Mouse (Mus musculus): ENCODE data around the gene Ip6k3. TPM values are rescaled to one million over a fixed set of nuclear protein-coding genes. Genes with fewer than 3 reads are reported as not detected.

Ip6k3 gene
- total and polyA plus RNA-seq, 3 experiments = 26.3 to 65.7 (median 53.9) TPM

DNA sequence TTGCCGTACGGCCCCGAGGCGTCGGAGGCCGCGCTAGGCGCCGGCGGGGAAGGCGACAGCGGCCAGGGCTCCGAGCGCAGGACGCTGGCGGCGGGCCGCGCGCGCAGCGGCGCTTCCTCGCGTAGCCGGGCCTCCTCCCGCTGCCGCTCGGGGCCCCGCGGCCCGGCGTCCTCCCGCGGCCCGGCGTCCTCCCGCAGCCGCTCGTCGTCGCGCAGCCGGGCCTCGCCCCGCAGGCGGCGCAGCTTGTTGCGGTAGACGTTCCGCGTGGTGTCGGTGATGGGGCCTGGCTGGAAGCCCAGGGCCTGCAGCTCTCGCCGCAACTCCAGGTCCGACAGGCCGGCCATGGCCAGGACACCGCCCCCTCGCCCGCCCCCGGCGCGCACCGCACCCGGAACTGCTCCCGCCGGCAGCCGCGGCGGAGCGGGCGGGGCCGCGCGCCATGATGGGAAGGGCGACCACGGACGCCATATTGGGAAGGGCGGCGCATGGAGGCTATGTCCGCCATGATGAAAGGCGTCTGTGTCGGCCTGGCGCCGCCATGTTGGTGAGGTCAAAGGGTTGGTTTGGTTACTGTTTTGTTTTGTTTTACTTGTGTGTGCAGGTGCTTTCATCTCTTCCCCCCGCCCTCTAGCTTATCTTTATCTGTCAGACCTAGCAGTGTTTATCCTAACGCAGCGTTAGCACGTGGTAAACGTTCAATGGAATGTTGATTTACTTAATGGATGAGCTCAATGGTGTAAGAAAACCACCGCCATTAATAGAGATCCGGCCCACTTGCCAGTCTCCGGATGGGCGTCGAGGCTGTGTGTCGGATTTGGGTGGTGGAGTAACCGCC, 36.7 kb upstream of the Ip6k3 start, which contains the start of gene Lemd2:
Gene Lemd2, minus strand, starts transcription at position 395 of the 835 bp plus-strand sequence.
- H3K27ac ChIP-seq (ENCODE audit: insufficient read depth, low read depth) = peak within 1 kb of the TSS; percentile 67
- H3K4me1 ChIP-seq (ENCODE audit: control insufficient read depth in 1 of 2, insufficient read depth in 2 of 2) = peaks cover 2 to 10% of the 10 kb centered on the region in 2 experiments; a peak in 3 of 4 replicates
- H3K36me3 ChIP-seq (replicated peaks in 1 of 2; ENCODE audit: control insufficient read depth in 1 of 2, insufficient read depth in 1 of 2, low read length in 1 of 2) = peaks cover 19 to 33% of the 10 kb centered on the region in 2 experiments
- H3K4me3 ChIP-seq (replicated peaks in 1 of 3; ENCODE audit: low read depth in 2 of 3, low read length in 2 of 3, poor library complexity in 1 of 3) = peak within 1 kb of the TSS; percentile 74 to 94 (median 82)
- peak within 1 kb of the TSS; percentile 53 for H3K4me2 ChIP-seq (ENCODE audit: insufficient read depth, low read depth, poor library complexity, severe bottlenecking)
- H3K9ac ChIP-seq (ENCODE audit: insufficient read depth, low read depth) = peak within 1 kb of the TSS; percentile 84
- DNase-seq (ENCODE audit: extremely low read depth) = peak; percentile 90
- in situ Hi-C loops (cut with MboI; ENCODE audit: low pct_ligation_motif_present, low pct_unique_long_range_greater_than_20kb, low sequenced_read_pairs) = no loop called here
- H3K27me3 ChIP-seq (replicated peaks) = peaks cover 6% of the 10 kb centered on the region
- TF ChIP-seq RCOR1 (conservative IDR thresholded peaks at IDR 0.05; ENCODE audit: low read depth, low read length) = peak; percentile 100
- no peak for TF ChIP-seq CHD1 (IDR thresholded peaks at IDR 0.05; ENCODE audit: low read depth, low read length)
- peak; percentile 95 for TF ChIP-seq HCFC1 (IDR thresholded peaks at IDR 0.05; ENCODE audit: low read depth, low read length)
- TF ChIP-seq CTCF (conservative IDR thresholded peaks at IDR 0.05 in 1 of 2, IDR thresholded peaks at IDR 0.05 in 1 of 2; ENCODE audit: low read depth in 2 of 2, low read length in 2 of 2) = no peak
- no peak for TF ChIP-seq ZC3H11A (IDR thresholded peaks at IDR 0.05; ENCODE audit: low read depth, low read length)
- TF ChIP-seq ZNF384 (IDR thresholded peaks at IDR 0.05; ENCODE audit: low read depth, low read length) = no peak
- peak; percentile 82 for TF ChIP-seq POLR2A (IDR thresholded peaks at IDR 0.05; ENCODE audit: low read depth, low read length)
- TF ChIP-seq ETS1 (conservative IDR thresholded peaks at IDR 0.05; ENCODE audit: low read depth, low read length) = no peak
- no peak for TF ChIP-seq JUND (conservative IDR thresholded peaks at IDR 0.05; ENCODE audit: low read depth, low read length)
- peak; percentile 53 for TF ChIP-seq MEF2A (IDR thresholded peaks at IDR 0.05; ENCODE audit: borderline replicate concordance, low read depth, low read length)
- 0 out of 2 replicates have a peak, but pooled peaks have one; percentile 42 for TF ChIP-seq MAX (IDR thresholded peaks at IDR 0.05; ENCODE audit: low read length)
- peak; percentile 93; the same call in 1 of the 2 replicates for TF ChIP-seq KAT2A (IDR thresholded peaks at IDR 0.05; ENCODE audit: insufficient replicate concordance, low read length)
- no peak for TF ChIP-seq E2F4 (IDR thresholded peaks at IDR 0.05; ENCODE audit: insufficient replicate concordance, low read depth, low read length)
- TF ChIP-seq ZMIZ1 (IDR thresholded peaks at IDR 0.05; ENCODE audit: low read depth, low read length) = no peak
- TF ChIP-seq UBTF (IDR thresholded peaks at IDR 0.05; ENCODE audit: low read depth, low read length) = no peak; the same call in 1 of the 2 replicates
- TF ChIP-seq TBP (conservative IDR thresholded peaks at IDR 0.05; ENCODE audit: low read depth, low read length) = no peak
- TF ChIP-seq MAFK (IDR thresholded peaks at IDR 0.05; ENCODE audit: insufficient replicate concordance, low read length) = no peak
- TF ChIP-seq BHLHE40 (IDR thresholded peaks at IDR 0.05; ENCODE audit: low read depth, low read length) = no peak
- no peak for TF ChIP-seq EP300 (IDR thresholded peaks at IDR 0.05; ENCODE audit: low read length)
- TF ChIP-seq SMC3 (IDR thresholded peaks at IDR 0.05; ENCODE audit: low read depth, low read length) = no peak
- TF ChIP-seq USF2 (conservative IDR thresholded peaks at IDR 0.05; ENCODE audit: low read depth, low read length) = no peak
- peak; percentile 89 for TF ChIP-seq MAZ (IDR thresholded peaks at IDR 0.05; ENCODE audit: low read depth, low read length)
- TF ChIP-seq CHD2 (IDR thresholded peaks at IDR 0.05; ENCODE audit: low read length) = no peak
- TF ChIP-seq TCF12 (IDR thresholded peaks at IDR 0.05; ENCODE audit: low read depth, low read length) = peak; percentile 84; the same call in 1 of the 2 replicates
- TF ChIP-seq GABPA (IDR thresholded peaks at IDR 0.05; ENCODE audit: insufficient replicate concordance, low read depth, low read length) = peak; percentile 58; the same call in 1 of the 2 replicates
- no peak for TF ChIP-seq POLR2AphosphoS2 (IDR thresholded peaks at IDR 0.05; ENCODE audit: low read depth, low read length)
- TF ChIP-seq NELFE (IDR thresholded peaks at IDR 0.05; ENCODE audit: low read depth, low read length) = peak; percentile 73
- no peak for TF ChIP-seq ZKSCAN1 (IDR thresholded peaks at IDR 0.05; ENCODE audit: borderline replicate concordance, low read depth, low read length)
- TF ChIP-seq NRF1 (IDR thresholded peaks at IDR 0.05; ENCODE audit: low read depth, low read length) = peak; percentile 94
- TF ChIP-seq MYC (IDR thresholded peaks at IDR 0.05; ENCODE audit: low read depth, low read length) = peak; percentile 72; the same call in 1 of the 2 replicates
- TF ChIP-seq USF1 (IDR thresholded peaks at IDR 0.05; ENCODE audit: low read depth, low read length) = no peak
- no peak for TF ChIP-seq PAX5 (IDR thresholded peaks at IDR 0.05; ENCODE audit: low read length)
- TF ChIP-seq RAD21 (IDR thresholded peaks at IDR 0.05; ENCODE audit: low read depth, low read length) = no peak
- peak; percentile 72; the same call in 1 of the 2 replicates for TF ChIP-seq MXI1 (IDR thresholded peaks at IDR 0.05; ENCODE audit: low read depth, low read length)
- no peak for TF ChIP-seq JUN (IDR thresholded peaks at IDR 0.05; ENCODE audit: insufficient read depth, low read depth, low read length)
- peak; percentile 98 for TF ChIP-seq ELF1 (IDR thresholded peaks at IDR 0.05; ENCODE audit: low read depth, low read length)
- no peak; the same call in 1 of the 2 replicates for TF ChIP-seq SIN3A (IDR thresholded peaks at IDR 0.05; ENCODE audit: low read length)
- TF ChIP-seq IRF4 (IDR thresholded peaks at IDR 0.05; ENCODE audit: low read depth, low read length) = peak; percentile 41; the same call in 1 of the 2 replicates
- dilution Hi-C loops (cut with MboI; ENCODE audit: extremely low pct_ligation_motif_present, extremely low pct_unique_long_range_greater_than_20kb, low sequenced_read_pairs) = no loop called here
- no peaks in the 10 kb centered on the region; the same call in 1 of the 2 replicates for H3K79me2 ChIP-seq (replicated peaks; ENCODE audit: control insufficient read depth, extremely low read depth, insufficient read depth, poor library complexity, severe bottlenecking)
- H3K9me3 ChIP-seq (replicated peaks; ENCODE audit: low read length) = peaks cover 3% of the 10 kb centered on the region
